Mouse (Mus musculus): ENCODE data around the gene Art1.

The Art1 gene

GRCm38 (mm10) chr7:102101487-102101886, at the start of gene Art1:
TSS of gene Art1 (plus strand) at chr7:102101743.
- DNase-seq (ENCODE audit: low spot score), result peak; percentile 28

GRCm38 (mm10) chr7:102061353-102061752, 40.2 kb upstream of the Art1 start:
- DNase-seq (ENCODE audit: low spot score), result no peak

- DNase-seq (ENCODE audit: low spot score), result no peak
These were observed 39.3 kb upstream of the Art1 start for GRCm38 (mm10) chr7:102062203-102062602.

- no peak for DNase-seq (ENCODE audit: low spot score)
These were observed 37.7 kb upstream of the Art1 start for GRCm38 (mm10) chr7:102063891-102064290.

GRCm38 (mm10) chr7:102064655-102065045, 36.9 kb upstream of the Art1 start:
- no peak for DNase-seq (ENCODE audit: low spot score)

- peak; percentile 96 for DNase-seq (ENCODE audit: low spot score)
These were observed 36.3 kb upstream of the Art1 start, which contains the start of the genes Rnf121, Xndc1 and Xntrpc for GRCm38 (mm10) chr7:102065046-102065891. TSS of gene Rnf121 (minus strand) at chr7:102065469. TSS of gene Xndc1 (plus strand) at chr7:102065511. TSS of gene Xntrpc (plus strand) at chr7:102065713.

- no peak for DNase-seq (ENCODE audit: low spot score)
These were observed 35.2 kb upstream of the Art1 start for GRCm38 (mm10) chr7:102066363-102066762.

GRCm38 (mm10) chr7:102076714-102077296, 24.7 kb upstream of the Art1 start:
- DNase-seq (ENCODE audit: low spot score), result peak; percentile 64

GRCm38 (mm10) chr7:102078517-102078916, 23.0 kb upstream of the Art1 start:
- DNase-seq (ENCODE audit: low spot score), result no peak

GRCm38 (mm10) chr7:102080311-102080710, 21.2 kb upstream of the Art1 start:
- DNase-seq (ENCODE audit: low spot score), result no peak

- no peak for DNase-seq (ENCODE audit: low spot score)
These were observed 19.8 kb upstream of the Art1 start for GRCm38 (mm10) chr7:102081784-102082183.

GRCm38 (mm10) chr7:102082816-102083215, 18.7 kb upstream of the Art1 start, which contains the start of gene Trpc2:
TSS of gene Trpc2 (plus strand) at chr7:102083116.
- DNase-seq (ENCODE audit: low spot score), result no peak

- no peak for DNase-seq (ENCODE audit: low spot score)
These were observed 17.4 kb upstream of the Art1 start for GRCm38 (mm10) chr7:102084041-102084696.

GRCm38 (mm10) chr7:102087336-102087735, 14.2 kb upstream of the Art1 start:
- DNase-seq (ENCODE audit: low spot score), result no peak

GRCm38 (mm10) chr7:102099760-102100661, 1.5 kb upstream of the Art1 start:
- peak; percentile 78 for DNase-seq (ENCODE audit: low spot score)

GRCm38 (mm10) chr7:102100868-102101267, 675 bp upstream of the Art1 start:
- DNase-seq (ENCODE audit: low spot score), result no peak

- DNase-seq (ENCODE audit: low spot score), result peak; percentile 42
These were observed 698 bp downstream of the Art1 start for GRCm38 (mm10) chr7:102102241-102102640.

- no peak for DNase-seq (ENCODE audit: low spot score)
These were observed 1.2 kb downstream of the Art1 start for GRCm38 (mm10) chr7:102102696-102103095.

GRCm38 (mm10) chr7:102103555-102103954, 2.0 kb downstream of the Art1 start:
- no peak for DNase-seq (ENCODE audit: low spot score)

- no peak for DNase-seq (ENCODE audit: low spot score)
These were observed 2.6 kb downstream of the Art1 start for GRCm38 (mm10) chr7:102104126-102104525.

GRCm38 (mm10) chr7:102106700-102107141, 5.2 kb downstream of the Art1 start:
- peak; percentile 54 for DNase-seq (ENCODE audit: low spot score)

GRCm38 (mm10) chr7:102108206-102108605, 6.7 kb downstream of the Art1 start:
- no peak for DNase-seq (ENCODE audit: low spot score)
